Mouse (Mus musculus) liver, postnatal 0 days (tissue): ENCODE results near the gene Ube4a. TPM values are rescaled to one million over a fixed set of nuclear protein-coding genes. Genes with fewer than 3 reads are reported as not detected.
A peak's percentile ranks its signal among the peaks of the same experiment; 100 is the strongest.

ENCODE experiments used
- ATAC-seq: fragments of 200-750 bp; cut with Nextera tagmentation; 2 replicates; pipeline ENCODE4 v1.8.0; 2017; ENCODE audit warnings: mild to moderate bottlenecking, moderate library complexity
- DNase-seq: peaks from one replicate; pipeline ENCODE4 v3.0.0-alpha.2; 2016
- H3K27ac ChIP-seq: fragments of 300-500 bp; sonication (generic); 2 replicates; pipeline ENCODE4 v1.5.1; 2014; ENCODE audit warnings: antibody characterized with exemption, moderate library complexity, mild to moderate bottlenecking, low read depth
- H3K27me3 ChIP-seq: fragments of 300-500 bp; sonication (generic); 2 replicates; pipeline ENCODE4 v1.6.1; 2014; ENCODE audit warnings: low read length, control low read depth, mixed read lengths; ENCODE audit not compliant: insufficient read depth
- H3K36me3 ChIP-seq: fragments of 300-500 bp; sonication (generic); replicated peaks from 2 replicates; pipeline ENCODE4 v1.6.1; 2014; ENCODE audit warnings: mild to moderate bottlenecking, control low read depth, low read length, moderate library complexity, mixed read lengths; ENCODE audit not compliant: insufficient read depth
- H3K4me1 ChIP-seq: fragments of 300-500 bp; sonication (generic); 2 replicates; pipeline ENCODE4 v1.6.1; 2014; ENCODE audit warnings: antibody characterized with exemption, mild to moderate bottlenecking, control low read depth; ENCODE audit not compliant: insufficient read depth
- H3K4me2 ChIP-seq: fragments of 300-500 bp; sonication (generic); 2 replicates; pipeline ENCODE4 v1.6.1; 2014; ENCODE audit warnings: low read depth, mild to moderate bottlenecking, low read length, moderate library complexity, mixed read lengths
- H3K4me3 ChIP-seq: fragments of 300-500 bp; sonication (generic); 2 replicates; pipeline ENCODE4 v1.5.1; 2014; ENCODE audit warnings: low read depth, low read length
- H3K9ac ChIP-seq: fragments of 300-500 bp; sonication (generic); replicated peaks from 2 replicates; pipeline ENCODE4 v1.6.1; 2014; ENCODE audit warnings: mild to moderate bottlenecking, moderate library complexity
- H3K9me3 ChIP-seq: fragments of 300-500 bp; sonication (generic); 2 replicates; pipeline ENCODE4 v1.6.1; 2016; ENCODE audit warnings: mild to moderate bottlenecking, control low read depth, low read length, mixed read lengths
- CTCF ChIP-seq: sonication (generic); IDR thresholded peaks from 2 replicates; pipeline ENCODE4 v1.5.1; 2016; ENCODE audit warnings: antibody characterized with exemption, low read depth
- EP300 ChIP-seq: IDR thresholded peaks from 2 replicates; pipeline ENCODE4 v1.6.1; 2016; ENCODE audit warnings: antibody characterized with exemption, low read depth, mild to moderate bottlenecking
- WGBS: fragments of 180-500 bp; shearing (Covaris S2); extraction: QIAGEN DNeasy Blood & Tissue Kit; methylation state at CpG from one replicate; pipeline ENCODE4 v1.1.7; 2014; ENCODE audit not compliant: insufficient replicate concordance; 5-methylcytosine and 5-hydroxymethylcytosine counted together
- polyA plus RNA-seq: library from polyadenylated mRNA; unstranded; fragments of >200 nt; fragmentation: Nextera tagmentation; extraction: Ambion mirVana; gene quantifications from 2 replicates; pipeline ENCODE4 v1.2.1, GENCODE M21; 2015

The Ube4a gene
- polyA plus RNA-seq: 7.5 and 7.9 TPM in 2 replicates

DNA sequence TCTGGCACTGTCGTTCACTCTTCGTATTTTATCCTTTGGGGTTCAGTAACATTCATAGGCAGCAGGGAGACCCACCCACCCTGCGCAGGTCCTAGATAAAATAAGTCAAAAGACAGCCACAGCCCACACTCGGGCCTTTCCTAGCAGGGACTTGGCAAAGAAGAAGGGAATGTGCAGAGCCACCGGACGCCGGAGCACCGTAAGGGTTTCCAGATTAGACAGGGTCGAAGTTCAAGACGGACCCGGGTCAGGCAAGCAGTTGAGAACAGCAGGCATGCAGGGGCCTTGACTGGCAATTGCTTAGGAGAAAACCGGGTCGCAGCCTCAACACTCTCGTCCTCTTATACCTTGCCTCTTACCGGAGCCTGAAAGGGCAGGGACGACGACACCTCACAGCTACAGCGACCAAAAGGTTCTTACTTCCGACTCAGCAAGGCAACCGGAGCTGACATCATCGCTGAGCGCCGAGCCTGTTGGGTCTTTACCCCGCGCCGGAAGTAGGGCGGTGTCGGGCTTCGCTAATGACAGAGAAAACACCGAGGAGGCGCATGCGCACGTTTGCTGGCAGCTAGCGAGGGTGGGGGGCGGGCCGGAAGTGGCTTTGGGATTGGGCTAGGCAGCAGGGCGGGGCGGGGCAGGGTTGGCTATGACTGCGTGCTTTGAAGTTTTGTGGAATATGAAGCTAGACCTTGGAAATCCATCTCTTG lies at the start of gene Ube4a:
Gene Ube4a, minus strand, starts transcription at position 475 of the 707 bp plus-strand sequence.
- H3K4me1 ChIP-seq: peaks cover 10% of the 10 kb centered on the region; the same call in 1 of the 2 replicates
- no peaks in the 10 kb centered on the region for H3K9me3 ChIP-seq
- ATAC-seq: peak; percentile 97
- WGBS: under 1% methylated on average over 39 of the region's 39 CpGs
- TF ChIP-seq EP300 (peak; percentile 75; the same call in 1 of the 2 replicates), CTCF (no peak)
- peaks cover 18% of the 10 kb centered on the region for H3K36me3 ChIP-seq
- DNase-seq: peak; percentile 100
- H3K27me3 ChIP-seq: no peaks in the 10 kb centered on the region
- peak within 1 kb of the TSS; percentile 95 for H3K4me3 ChIP-seq
- peak within 1 kb of the TSS; percentile 84 for H3K4me2 ChIP-seq
- H3K27ac ChIP-seq: peak within 1 kb of the TSS; percentile 90
- H3K9ac ChIP-seq: peak within 1 kb of the TSS; percentile 88

DNA sequence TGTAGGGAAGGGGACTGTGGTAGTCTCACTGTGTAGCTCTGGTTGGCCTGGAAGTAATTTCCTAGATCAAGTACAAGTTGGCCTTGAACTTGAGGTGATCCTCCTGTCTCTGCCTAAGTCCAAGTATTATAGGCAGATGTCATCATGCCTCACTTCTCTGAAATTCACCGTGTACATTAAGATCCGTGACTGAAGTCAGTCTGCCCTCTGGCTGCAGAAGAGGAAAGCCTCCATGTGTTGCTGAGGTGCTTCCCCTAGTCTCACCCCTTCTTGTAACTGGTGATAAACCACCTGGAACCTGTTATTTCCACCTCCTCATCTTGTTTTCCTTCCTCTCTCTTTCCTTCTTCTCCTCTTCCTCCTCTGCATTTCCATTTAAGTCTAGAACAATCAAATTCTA lies 49.5 kb upstream of the Ube4a start:
- ATAC-seq (no peak), DNase-seq (no peak)
- Histone ChIP-seq H3K27me3 (no peaks in the 10 kb centered on the region), H3K4me2 (no peak overlapping the region), H3K27ac (no peak overlapping the region), H3K4me3 (no peak overlapping the region), H3K4me1 (no peaks in the 10 kb centered on the region), H3K36me3 (no peaks in the 10 kb centered on the region), H3K9ac (no peak overlapping the region), H3K9me3 (no peaks in the 10 kb centered on the region)
- TF ChIP-seq CTCF (peak; percentile 49), EP300 (no peak)
- 29% methylated on average over 2 of the region's 2 CpGs for WGBS

GRCm38 (mm10) chr9:45011291-45011690 lies 45.9 kb upstream of the Ube4a start:
- TF ChIP-seq EP300: no peak
- no peak for TF ChIP-seq CTCF
- ATAC-seq (no peak), DNase-seq (no peak)
- no peaks in the 10 kb centered on the region for H3K9me3 ChIP-seq
- H3K9ac ChIP-seq: no peak overlapping the region
- no peak overlapping the region for H3K27ac ChIP-seq
- 49% methylated on average over 6 of the region's 6 CpGs for WGBS
- H3K4me3 ChIP-seq: no peak overlapping the region
- no peaks in the 10 kb centered on the region for H3K4me1 ChIP-seq
- H3K27me3 ChIP-seq: no peaks in the 10 kb centered on the region
- H3K4me2 ChIP-seq: no peak overlapping the region
- H3K36me3 ChIP-seq: no peaks in the 10 kb centered on the region

- WGBS: 51% methylated on average over 4 of the region's 4 CpGs
- ATAC-seq (no peak), DNase-seq (no peak)
- Histone ChIP-seq H3K4me3 (no peak overlapping the region), H3K4me1 (no peaks in the 10 kb centered on the region), H3K9ac (no peak overlapping the region), H3K36me3 (no peaks in the 10 kb centered on the region), H3K27ac (no peak overlapping the region), H3K9me3 (no peaks in the 10 kb centered on the region), H3K4me2 (no peak overlapping the region), H3K27me3 (no peaks in the 10 kb centered on the region)
- TF ChIP-seq EP300 (no peak), CTCF (no peak)
Measured at GRCm38 (mm10) chr9:45010461-45010860, 45.1 kb upstream of the Ube4a start.

DNA sequence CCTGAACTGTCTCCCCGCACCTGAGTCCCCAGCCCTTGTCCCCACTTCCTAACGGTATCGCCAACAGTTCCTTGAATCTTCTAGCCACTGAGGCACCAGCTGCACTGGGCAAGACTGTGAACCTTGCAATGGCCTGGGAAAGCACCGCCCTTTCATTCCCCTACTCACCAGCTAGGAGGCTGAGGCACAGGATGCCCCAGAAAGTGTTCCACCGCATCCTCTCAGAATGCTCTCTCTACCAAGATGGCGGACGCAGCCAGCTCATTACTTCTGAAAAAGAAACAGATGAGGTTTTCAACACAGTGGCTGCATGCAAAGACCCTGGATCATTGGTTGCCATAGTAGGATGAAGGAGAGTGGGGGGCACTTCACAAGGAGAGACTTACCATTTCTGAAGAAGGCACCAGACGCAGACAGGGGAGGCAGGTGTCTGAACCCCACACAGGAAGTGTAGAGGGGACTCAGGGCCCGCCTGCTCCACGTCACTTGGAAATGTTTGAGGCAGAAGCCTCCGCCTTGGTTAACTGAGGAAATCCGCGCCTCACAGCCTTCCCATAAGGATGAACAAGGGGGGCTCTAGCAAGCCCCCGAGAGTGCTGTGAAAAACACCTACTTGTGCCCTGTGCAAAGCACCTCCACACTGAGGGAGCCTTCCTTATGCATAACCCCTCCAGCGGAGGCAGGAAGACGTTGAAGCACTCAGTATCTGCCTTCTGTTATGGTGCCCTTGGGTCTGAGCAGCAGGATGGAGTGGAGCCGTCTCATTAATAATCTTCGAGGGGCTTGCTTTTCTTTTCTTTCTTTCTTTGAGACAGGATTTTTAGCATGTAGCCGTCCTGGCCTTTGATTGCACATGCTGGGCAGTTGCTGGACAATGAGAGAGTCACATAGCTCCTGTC lies 44.0 kb upstream of the Ube4a start, which contains the start of gene Cd3e:
Gene Cd3e, minus strand, starts transcription at position 448 of the 899 bp plus-strand sequence.
- TF ChIP-seq EP300: no peak
- TF ChIP-seq CTCF: no peak
- Histone ChIP-seq H3K36me3 (no peaks in the 10 kb centered on the region), H3K27me3 (no peaks in the 10 kb centered on the region), H3K9ac (no peak within 1 kb of the TSS), H3K9me3 (no peaks in the 10 kb centered on the region), H3K4me1 (no peaks in the 10 kb centered on the region), H3K4me2 (no peak within 1 kb of the TSS), H3K4me3 (no peak within 1 kb of the TSS), H3K27ac (no peak within 1 kb of the TSS)
- ATAC-seq (no peak), DNase-seq (no peak)
- WGBS: 77% methylated on average over 19 of the region's 19 CpGs

DNA sequence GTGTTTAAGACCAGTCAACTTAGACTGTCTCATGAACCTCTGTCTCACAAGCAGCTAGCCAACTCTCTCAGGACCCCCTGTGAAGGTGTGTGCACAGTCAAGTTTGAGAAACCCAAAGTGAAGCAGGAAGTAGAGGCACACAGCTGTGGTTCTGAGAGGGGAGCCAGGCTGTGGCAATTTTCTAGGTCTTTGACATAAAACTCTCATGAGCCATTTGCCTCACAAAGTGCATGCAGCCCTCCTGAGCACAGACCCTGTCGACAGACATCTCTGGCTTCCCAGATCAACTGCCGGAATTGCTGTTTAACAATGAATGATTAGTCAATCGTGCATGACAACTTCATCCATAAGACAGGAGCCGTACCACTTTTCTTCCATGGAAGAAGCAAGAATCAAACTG lies 42.9 kb upstream of the Ube4a start:
- H3K4me3 ChIP-seq: no peak overlapping the region
- 80% methylated on average over 4 of the region's 4 CpGs for WGBS
- no peak overlapping the region for H3K9ac ChIP-seq
- H3K36me3 ChIP-seq: no peaks in the 10 kb centered on the region
- ATAC-seq (no peak), DNase-seq (no peak)
- no peak overlapping the region for H3K4me2 ChIP-seq
- no peaks in the 10 kb centered on the region for H3K4me1 ChIP-seq
- no peak overlapping the region for H3K27ac ChIP-seq
- no peaks in the 10 kb centered on the region for H3K9me3 ChIP-seq
- TF ChIP-seq EP300: no peak
- no peak for TF ChIP-seq CTCF
- H3K27me3 ChIP-seq: no peaks in the 10 kb centered on the region
